Mouse (Mus musculus) embryonic facial prominence, embryonic 11.5 days (tissue): ENCODE results near the gene Gm49396. TPM values are rescaled to one million over a fixed set of nuclear protein-coding genes. Genes with fewer than 3 reads are reported as not detected.

Experiments
- ATAC-seq: fragments of 200-750 bp; cut with Nextera tagmentation; replicated peaks from 2 replicates; pipeline ENCODE4 v1.8.0; 2017; ENCODE audit warnings: low read depth; ENCODE audit not compliant: insufficient number of reproducible peaks, low FRiP score, low TSS enrichment
- DNase-seq: peaks from one replicate; pipeline ENCODE4 v3.0.0-alpha.2; 2015; ENCODE audit warnings: low spot score
- H3K27ac ChIP-seq: fragments of 300-500 bp; sonication (generic); replicated peaks from 2 replicates; pipeline ENCODE4 v1.5.1; 2014; ENCODE audit warnings: mild to moderate bottlenecking, low read depth, low read length, control low read depth
- H3K27me3 ChIP-seq: fragments of 300-500 bp; sonication (generic); 2 replicates; pipeline ENCODE4 v1.6.1; 2014; ENCODE audit warnings: mild to moderate bottlenecking, low read length, moderate library complexity, mixed read lengths; ENCODE audit not compliant: control insufficient read depth, insufficient read depth
- H3K36me3 ChIP-seq: fragments of 300-500 bp; sonication (generic); replicated peaks from 2 replicates; pipeline ENCODE4 v1.6.1; 2014; ENCODE audit warnings: low read depth, mild to moderate bottlenecking, low read length, moderate library complexity, mixed read lengths; ENCODE audit not compliant: control insufficient read depth, insufficient read depth
- H3K4me1 ChIP-seq: fragments of 300-500 bp; sonication (generic); 2 replicates; pipeline ENCODE4 v1.6.1; 2014; ENCODE audit warnings: low read length, mixed read lengths; ENCODE audit not compliant: control insufficient read depth, insufficient read depth
- H3K4me2 ChIP-seq: fragments of 300-500 bp; sonication (generic); 2 replicates; pipeline ENCODE4 v1.6.1; 2014; ENCODE audit warnings: low read depth, mild to moderate bottlenecking, control low read depth, low read length, moderate library complexity
- H3K4me3 ChIP-seq: fragments of 300-500 bp; sonication (generic); 2 replicates; pipeline ENCODE4 v1.5.1; 2014; ENCODE audit warnings: low read depth, low read length, control low read depth
- H3K9ac ChIP-seq: fragments of 300-500 bp; sonication (generic); replicated peaks from 2 replicates; pipeline ENCODE4 v1.6.1; 2014; ENCODE audit warnings: mild to moderate bottlenecking, control low read depth, low read length
- H3K9me3 ChIP-seq: fragments of 300-500 bp; sonication (generic); replicated peaks from 2 replicates; pipeline ENCODE4 v1.6.1; 2016; ENCODE audit warnings: mild to moderate bottlenecking, low read length, inconsistent platforms, mixed read lengths; ENCODE audit not compliant: control insufficient read depth
- WGBS: fragments of 180-500 bp; shearing (Covaris S2); extraction: QIAGEN DNeasy Blood & Tissue Kit; methylation state at CpG from one replicate; pipeline ENCODE4 v1.1.7; 2014; 5-methylcytosine and 5-hydroxymethylcytosine counted together
- microRNA-seq: library from miRNA; unstranded; fragments of <30 nt; microRNA quantifications from one replicate; pipeline ENCODE4, GENCODE M21; 2016; ENCODE audit warnings: borderline number of aligned reads
- polyA plus RNA-seq: library from polyadenylated mRNA; unstranded; fragments of >200 nt; fragmentation: Nextera tagmentation; extraction: Ambion mirVana; gene quantifications from 2 replicates; pipeline ENCODE4 v1.2.1, GENCODE M21; 2014

The Gm49396 gene
- polyA plus RNA-seq, 1 experiment from 2014 or later = 5.9 TPM

- H3K4me1 ChIP-seq = no peaks in the 10 kb centered on the region
- ATAC-seq = 0 out of 2 replicates have a peak, but pooled peaks have one; percentile 41
These were observed 50.5 kb downstream of the Gm49396 start for GRCm38 (mm10) chr7:30613529-30614112.

GRCm38 (mm10) chr7:30614454-30614853 is 51.3 kb downstream of the Gm49396 start:
- H3K4me3 ChIP-seq = no peak overlapping the region
- 80% methylated on average over 2 of the region's 2 CpGs for WGBS
- no peak for ATAC-seq

More at GRCm38 (mm10) chr7:30613529-30614112, 50.5 kb downstream of the Gm49396 start:
- Histone ChIP-seq H3K9me3 (no peaks in the 10 kb centered on the region), H3K4me3 (no peak overlapping the region), H3K27ac (no peak overlapping the region), H3K4me2 (no peak overlapping the region), H3K36me3 (peaks cover 2% of the 10 kb centered on the region; the same call in 1 of the 2 replicates), H3K9ac (no peak overlapping the region), H3K27me3 (no peaks in the 10 kb centered on the region)
- 27% methylated on average over 14 of the region's 14 CpGs for WGBS
- peak; percentile 74 for DNase-seq

GRCm38 (mm10) chr7:30615049-30615760 is 52.1 kb downstream of the Gm49396 start:
- H3K27me3 ChIP-seq = no peaks in the 10 kb centered on the region
- no peak overlapping the region for H3K27ac ChIP-seq
- no peak overlapping the region for H3K4me2 ChIP-seq
- no peaks in the 10 kb centered on the region for H3K9me3 ChIP-seq
- DNase-seq (no peak), ATAC-seq (no peak)
- no peak overlapping the region for H3K9ac ChIP-seq
- no peak overlapping the region for H3K4me3 ChIP-seq
- WGBS = 64% methylated on average over 5 of the region's 5 CpGs
- H3K4me1 ChIP-seq = no peaks in the 10 kb centered on the region
- H3K36me3 ChIP-seq = peaks cover 4% of the 10 kb centered on the region

More at GRCm38 (mm10) chr7:30614454-30614853, 51.3 kb downstream of the Gm49396 start:
- no peaks in the 10 kb centered on the region for H3K27me3 ChIP-seq
- H3K9me3 ChIP-seq = no peaks in the 10 kb centered on the region
- peaks cover 4% of the 10 kb centered on the region for H3K36me3 ChIP-seq
- H3K4me1 ChIP-seq = no peaks in the 10 kb centered on the region
- no peak overlapping the region for H3K27ac ChIP-seq
- H3K9ac ChIP-seq = no peak overlapping the region
- DNase-seq = peak; percentile 9
- H3K4me2 ChIP-seq = no peak overlapping the region

Small RNA genes within 50 kb of the gene (microRNA-seq; reads per million reads assigned to microRNA genes)
- gene Gm38670 = 1.9 reads per million
- not detected for gene Mir3569

Other genes starting within 250 kb of the Gm49396 start
- 34.5 and 44.5 TPM in 2 replicates for gene Syne4, start 248.5 kb upstream of the Gm49396 start, polyA plus RNA-seq
- 1.4 TPM in 1 of 2 replicates, not detected in the other for gene E130208F15Rik, start 241.6 kb upstream of the Gm49396 start, polyA plus RNA-seq
- 24.4 and 25.0 TPM in 2 replicates for gene Sdhaf1, start 239.4 kb upstream of the Gm49396 start, polyA plus RNA-seq
- gene Lrfn3, start 200.6 kb upstream of the Gm49396 start, polyA plus RNA-seq = 4.5 and 5.1 TPM in 2 replicates
- 16.9 and 17.9 TPM in 2 replicates for gene Tyrobp, start 149.6 kb upstream of the Gm49396 start, polyA plus RNA-seq
- 0.72 TPM in 1 of 2 replicates, not detected in the other for gene Hcst, start 143.5 kb upstream of the Gm49396 start, polyA plus RNA-seq
- 1.6 TPM in 2 replicates for gene Nfkbid, start 141.6 kb upstream of the Gm49396 start, polyA plus RNA-seq
- gene Aplp1, start 117.8 kb upstream of the Gm49396 start, polyA plus RNA-seq = 40.2 and 45.4 TPM in 2 replicates
- 0.45 and 0.84 TPM in 2 replicates for gene Kirrel2, start 105.7 kb upstream of the Gm49396 start, polyA plus RNA-seq
- 0.36 TPM in 1 of 2 replicates, not detected in the other for gene Nphs1, start 105.0 kb upstream of the Gm49396 start, polyA plus RNA-seq
- not detected in 2 replicates for gene Prodh2, start 69.7 kb upstream of the Gm49396 start, polyA plus RNA-seq
- gene Arhgap33, start 28.3 kb upstream of the Gm49396 start, polyA plus RNA-seq = 11.5 and 14.7 TPM in 2 replicates
- 4.4 and 6.2 TPM in 2 replicates for gene Hspb6, start 11.2 kb upstream of the Gm49396 start, polyA plus RNA-seq
- 13.0 and 13.7 TPM in 2 replicates for gene Proser3, start 11.0 kb upstream of the Gm49396 start, polyA plus RNA-seq
- gene Lin37, start 3.5 kb upstream of the Gm49396 start, polyA plus RNA-seq = 40.2 and 44.8 TPM in 2 replicates
- gene U2af1l4, start within 50 bp of the Gm49396 start, polyA plus RNA-seq = 99.9 and 102 TPM in 2 replicates
- 108 and 110 TPM in 2 replicates for gene Psenen, start 283 bp downstream of the Gm49396 start, polyA plus RNA-seq
- gene Igflr1, start 2.1 kb downstream of the Gm49396 start, polyA plus RNA-seq = 1.5 and 2.9 TPM in 2 replicates
- gene Kmt2b, start 25.4 kb downstream of the Gm49396 start, polyA plus RNA-seq = 7.2 and 8.4 TPM in 2 replicates
- 0.21 and 0.43 TPM in 2 replicates for gene Zbtb32, start 35.6 kb downstream of the Gm49396 start, polyA plus RNA-seq
- gene Upk1a, start 49.5 kb downstream of the Gm49396 start, polyA plus RNA-seq = 0.14 and 0.35 TPM in 2 replicates
- gene Cox6b1, start 62.8 kb downstream of the Gm49396 start, polyA plus RNA-seq = 700 and 782 TPM in 2 replicates
- 0.20 TPM in 1 of 2 replicates, not detected in the other for gene Etv2, start 72.5 kb downstream of the Gm49396 start, polyA plus RNA-seq
- gene Rbm42, start 87.0 kb downstream of the Gm49396 start, polyA plus RNA-seq = 108 and 118 TPM in 2 replicates
- gene Haus5, start 101.7 kb downstream of the Gm49396 start, polyA plus RNA-seq = 50.1 and 53.1 TPM in 2 replicates
- not detected in 2 replicates for gene Pmis2, start 108.3 kb downstream of the Gm49396 start, polyA plus RNA-seq
- not detected in 2 replicates for gene 2200002J24Rik, start 135.6 kb downstream of the Gm49396 start, polyA plus RNA-seq
- 0.26 TPM in 1 of 2 replicates, not detected in the other for gene Atp4a, start 148.9 kb downstream of the Gm49396 start, polyA plus RNA-seq
- gene Tmem147, start 166.2 kb downstream of the Gm49396 start, polyA plus RNA-seq = 129 and 145 TPM in 2 replicates
- 0.24 TPM in 1 of 2 replicates, not detected in the other for gene Gapdhs, start 180.3 kb downstream of the Gm49396 start, polyA plus RNA-seq
- gene Sbsn, start 188.1 kb downstream of the Gm49396 start, polyA plus RNA-seq = 1.0 and 2.0 TPM in 2 replicates
- gene Dmkn, start 200.4 kb downstream of the Gm49396 start, polyA plus RNA-seq = not detected in 2 replicates
- not detected in 2 replicates for gene Krtdap, start 224.6 kb downstream of the Gm49396 start, polyA plus RNA-seq